Mouse (Mus musculus) lung, postnatal 0 days (tissue): ENCODE measurements around the gene Dock8. TPM values are rescaled to one million over a fixed set of nuclear protein-coding genes. Genes with fewer than 3 reads are reported as not detected.

Source experiments
- ATAC-seq: fragments of 200-750 bp; cut with Nextera tagmentation; 2 replicates; pipeline ENCODE4 v1.8.0; 2017; ENCODE audit warnings: moderate library complexity
- DNase-seq: peaks from one replicate; pipeline ENCODE4 v3.0.0-alpha.2; 2016; ENCODE audit warnings: low spot score
- H3K27ac ChIP-seq: fragments of 300-500 bp; sonication (generic); 2 replicates; pipeline ENCODE4 v1.5.1; 2014; ENCODE audit warnings: antibody characterized with exemption, mild to moderate bottlenecking, low read length, mixed read lengths
- H3K27me3 ChIP-seq: fragments of 300-500 bp; sonication (generic); replicated peaks from 2 replicates; pipeline ENCODE4 v1.6.1; 2014; ENCODE audit warnings: low read length, mixed read lengths; ENCODE audit not compliant: insufficient read depth
- H3K36me3 ChIP-seq: fragments of 300-500 bp; sonication (generic); 2 replicates; pipeline ENCODE4 v1.6.1; 2014; ENCODE audit warnings: low read length, mixed read lengths; ENCODE audit not compliant: insufficient read depth
- H3K4me1 ChIP-seq: fragments of 300-500 bp; sonication (generic); 2 replicates; pipeline ENCODE4 v1.6.1; 2014; ENCODE audit warnings: antibody characterized with exemption, low read depth, low read length, mixed read lengths; ENCODE audit not compliant: insufficient read depth
- H3K4me2 ChIP-seq: fragments of 300-500 bp; sonication (generic); replicated peaks from 2 replicates; pipeline ENCODE4 v1.6.1; 2014; ENCODE audit warnings: low read depth, mild to moderate bottlenecking, low read length, moderate library complexity, mixed read lengths
- H3K4me3 ChIP-seq: fragments of 300-500 bp; sonication (generic); 2 replicates; pipeline ENCODE4 v1.5.1; 2014; ENCODE audit warnings: low read depth, low read length
- H3K9ac ChIP-seq: fragments of 300-500 bp; sonication (generic); replicated peaks from 2 replicates; pipeline ENCODE4 v1.6.1; 2014; ENCODE audit warnings: low read depth, mild to moderate bottlenecking
- H3K9me3 ChIP-seq: fragments of 300-500 bp; sonication (generic); 2 replicates; pipeline ENCODE4 v1.6.1; 2016; ENCODE audit warnings: low read length, mixed read lengths
- CTCF ChIP-seq: IDR thresholded peaks from 2 replicates; pipeline ENCODE4 v1.5.1; 2016; ENCODE audit warnings: antibody characterized with exemption, mild to moderate bottlenecking
- EP300 ChIP-seq: IDR thresholded peaks from 2 replicates; pipeline ENCODE4 v1.6.1; 2016; ENCODE audit warnings: antibody characterized with exemption, mild to moderate bottlenecking, control low read depth
- WGBS: fragments of 180-500 bp; shearing (Covaris S2); extraction: QIAGEN DNeasy Blood & Tissue Kit; methylation state at CpG from one replicate; pipeline ENCODE4 v1.1.7; 2014; 5-methylcytosine and 5-hydroxymethylcytosine counted together
- polyA plus RNA-seq: library from polyadenylated mRNA; unstranded; fragments of >200 nt; fragmentation: Nextera tagmentation; extraction: Ambion mirVana; gene quantifications from 2 replicates; pipeline ENCODE4 v1.2.1, GENCODE M21; 2015

The Dock8 gene
- polyA plus RNA-seq, result 8.1 and 9.7 TPM in 2 replicates

- peak within 1 kb of the TSS; percentile 55 for H3K9ac ChIP-seq
- WGBS, result under 1% methylated on average over 91 of the region's 109 CpGs
- peak within 1 kb of the TSS; percentile 66 for H3K4me3 ChIP-seq
- no peaks in the 10 kb centered on the region for H3K36me3 ChIP-seq
- H3K27ac ChIP-seq, result peak within 1 kb of the TSS; percentile 66
- peak; percentile 79 for DNase-seq
- ATAC-seq, result peak; percentile 93
- peaks cover 7% of the 10 kb centered on the region; the same call in 1 of the 2 replicates for H3K27me3 ChIP-seq
- TF ChIP-seq EP300 (no peak), CTCF (peak; percentile 59)
- H3K4me1 ChIP-seq, result peaks cover 4% of the 10 kb centered on the region; the same call in 1 of the 2 replicates
- H3K9me3 ChIP-seq, result no peaks in the 10 kb centered on the region
- peak within 1 kb of the TSS; percentile 98 for H3K4me2 ChIP-seq
Measured at GRCm38 (mm10) chr19:24999201-24999886, at the start of gene Dock8. Gene Dock8 (plus strand): TSS chr19:24999534.

- H3K9me3 ChIP-seq, result no peaks in the 10 kb centered on the region
- 34% methylated on average over 3 of the region's 3 CpGs for WGBS
- H3K9ac ChIP-seq, result no peak overlapping the region
- H3K4me1 ChIP-seq, result no peaks in the 10 kb centered on the region
- no peak overlapping the region for H3K4me3 ChIP-seq
- no peak overlapping the region for H3K4me2 ChIP-seq
- no peak for TF ChIP-seq EP300
- TF ChIP-seq CTCF, result peak; percentile 74
- peak; percentile 81 for DNase-seq
- H3K27ac ChIP-seq, result no peak overlapping the region
- H3K36me3 ChIP-seq, result no peaks in the 10 kb centered on the region
- no peak for ATAC-seq
- no peaks in the 10 kb centered on the region for H3K27me3 ChIP-seq
Measured at GRCm38 (mm10) chr19:24958531-24958930, 40.8 kb upstream of the Dock8 start.

GRCm38 (mm10) chr19:24961172-24961962 lies 38.0 kb upstream of the Dock8 start, which contains the start of gene Cbwd1:
Gene Cbwd1 (minus strand): TSS chr19:24961610.
- no peaks in the 10 kb centered on the region for H3K36me3 ChIP-seq
- H3K27ac ChIP-seq, result peak within 1 kb of the TSS; percentile 58
- H3K9me3 ChIP-seq, result no peaks in the 10 kb centered on the region
- H3K4me1 ChIP-seq, result no peaks in the 10 kb centered on the region
- DNase-seq (peak; percentile 99), ATAC-seq (peak; percentile 100)
- 1% methylated on average over 36 of the region's 36 CpGs for WGBS
- H3K27me3 ChIP-seq, result no peaks in the 10 kb centered on the region
- TF ChIP-seq CTCF (peak; percentile 98), EP300 (peak; percentile 63)
- H3K4me2 ChIP-seq, result peak within 1 kb of the TSS; percentile 62
- H3K4me3 ChIP-seq, result peak within 1 kb of the TSS; percentile 62
- H3K9ac ChIP-seq, result peak within 1 kb of the TSS; percentile 58

GRCm38 (mm10) chr19:24966203-24966602 lies 33.1 kb upstream of the Dock8 start:
- H3K36me3 ChIP-seq, result no peaks in the 10 kb centered on the region
- no peak overlapping the region for H3K27ac ChIP-seq
- no peak overlapping the region for H3K4me3 ChIP-seq
- H3K4me1 ChIP-seq, result no peaks in the 10 kb centered on the region
- TF ChIP-seq EP300, result no peak
- no peak for TF ChIP-seq CTCF
- H3K9me3 ChIP-seq, result no peaks in the 10 kb centered on the region
- 50% methylated on average over 2 of the region's 2 CpGs for WGBS
- no peak overlapping the region for H3K4me2 ChIP-seq
- no peaks in the 10 kb centered on the region for H3K27me3 ChIP-seq
- ATAC-seq, result no peak
- no peak overlapping the region for H3K9ac ChIP-seq
- no peak for DNase-seq

GRCm38 (mm10) chr19:24966941-24967340 lies 32.4 kb upstream of the Dock8 start:
- DNase-seq (no peak), ATAC-seq (no peak)
- H3K9ac ChIP-seq, result no peak overlapping the region
- H3K36me3 ChIP-seq, result no peaks in the 10 kb centered on the region
- no peak overlapping the region for H3K4me3 ChIP-seq
- WGBS, result 68% methylated on average over 2 of the region's 2 CpGs
- TF ChIP-seq CTCF, result no peak
- TF ChIP-seq EP300, result 0 out of 2 replicates have a peak, but pooled peaks have one; percentile 7
- no peaks in the 10 kb centered on the region for H3K4me1 ChIP-seq
- H3K4me2 ChIP-seq, result no peak overlapping the region
- H3K27ac ChIP-seq, result no peak overlapping the region
- H3K27me3 ChIP-seq, result no peaks in the 10 kb centered on the region
- no peaks in the 10 kb centered on the region for H3K9me3 ChIP-seq

- H3K36me3 ChIP-seq, result no peaks in the 10 kb centered on the region
- no peak overlapping the region for H3K27ac ChIP-seq
- WGBS, result 74% methylated on average over 7 of the region's 7 CpGs
- no peak overlapping the region for H3K4me2 ChIP-seq
- ATAC-seq (no peak), DNase-seq (no peak)
- no peak overlapping the region for H3K9ac ChIP-seq
- no peaks in the 10 kb centered on the region for H3K9me3 ChIP-seq
- no peaks in the 10 kb centered on the region for H3K4me1 ChIP-seq
- TF ChIP-seq EP300 (no peak), CTCF (no peak)
- no peaks in the 10 kb centered on the region for H3K27me3 ChIP-seq
- no peak overlapping the region for H3K4me3 ChIP-seq
Measured at GRCm38 (mm10) chr19:24971307-24971706, 28.0 kb upstream of the Dock8 start.
